Mouse (Mus musculus) E14TG2a.4 (cell line): ENCODE measurements around the gene Ggact.

Source experiments
- CTCF ChIP-seq: conservative IDR thresholded peaks from 2 replicates; pipeline ENCODE4 v1.5.1; 2014; ENCODE audit warnings: low read length
- NANOG ChIP-seq: IDR thresholded peaks from 2 replicates; pipeline ENCODE4 v1.6.1; 2014; ENCODE audit warnings: borderline replicate concordance, low read length, mixed read lengths

- TF ChIP-seq CTCF (no peak; the same call in 1 of the 2 replicates), NANOG (no peak)
Observed at GRCm38 (mm10) chr14:122950915-122951314, 37.4 kb upstream of the Ggact start.
